Mouse (Mus musculus): ENCODE results near the gene C6.

C6 gene

DNA sequence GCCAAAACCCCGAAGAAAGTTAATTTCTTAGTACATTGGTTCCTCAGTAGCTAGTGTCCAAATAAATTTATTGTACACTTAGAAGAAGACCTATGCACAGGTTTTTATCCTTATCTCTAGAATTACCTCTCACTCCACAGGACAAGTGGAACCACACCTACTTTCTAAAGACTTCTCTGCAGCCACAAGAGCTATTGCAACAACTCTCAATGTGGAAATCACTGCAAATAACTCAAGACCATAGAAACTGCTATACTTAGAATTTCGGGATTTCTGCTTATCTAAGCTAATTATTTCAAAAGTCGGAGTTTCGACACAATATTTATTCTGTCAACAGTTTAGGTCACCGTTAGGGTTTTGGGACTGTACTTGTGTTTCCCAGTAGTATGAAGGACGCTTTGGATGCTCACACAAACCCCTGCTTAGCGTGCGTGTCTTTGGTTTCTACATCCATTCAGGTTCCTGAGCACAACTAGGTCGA lies at the start of gene C6:
TSS of gene C6 (plus strand) at position 346 of the 481 bp plus-strand sequence.
- no peak for DNase-seq (ENCODE audit: low read depth)

- DNase-seq (ENCODE audit: low read depth), result no peak
Observed at GRCm38 (mm10) chr15:4697604-4698003, 29.4 kb upstream of the C6 start.

- DNase-seq (ENCODE audit: low read depth), result no peak
Observed at GRCm38 (mm10) chr15:4734150-4734549, 7.2 kb downstream of the C6 start.

DNA sequence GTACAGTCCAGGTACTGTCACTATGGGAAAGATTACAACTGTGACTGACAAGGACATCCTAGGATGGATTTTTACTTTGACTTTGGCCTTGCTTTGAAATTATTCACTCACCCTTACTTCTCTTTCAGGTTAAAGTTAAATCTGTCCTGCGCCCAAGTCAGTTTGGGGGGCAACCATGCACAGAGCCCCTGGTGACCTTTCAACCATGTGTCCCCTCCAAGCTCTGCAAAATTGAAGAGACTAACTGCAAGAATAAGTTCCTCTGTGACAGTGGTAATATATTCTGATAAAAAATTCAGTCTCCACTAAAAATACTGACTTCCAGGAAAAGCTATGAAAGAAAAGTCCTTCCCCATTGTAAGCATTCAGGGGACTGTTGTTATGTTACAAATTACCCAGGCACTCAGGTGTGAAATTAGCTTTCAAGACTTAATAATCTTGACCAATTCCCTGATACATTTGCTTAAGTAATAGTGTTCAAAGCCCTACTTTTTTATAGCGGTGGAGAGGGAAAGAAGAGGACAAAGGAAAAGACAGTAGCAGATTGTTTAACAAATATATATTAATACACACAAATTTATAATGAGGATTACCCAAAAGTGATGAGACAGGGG lies 8.1 kb downstream of the C6 start:
- DNase-seq (ENCODE audit: low read depth), result no peak

- no peak for DNase-seq (ENCODE audit: low read depth)
Observed at GRCm38 (mm10) chr15:4747656-4748055, 20.7 kb downstream of the C6 start.

DNA sequence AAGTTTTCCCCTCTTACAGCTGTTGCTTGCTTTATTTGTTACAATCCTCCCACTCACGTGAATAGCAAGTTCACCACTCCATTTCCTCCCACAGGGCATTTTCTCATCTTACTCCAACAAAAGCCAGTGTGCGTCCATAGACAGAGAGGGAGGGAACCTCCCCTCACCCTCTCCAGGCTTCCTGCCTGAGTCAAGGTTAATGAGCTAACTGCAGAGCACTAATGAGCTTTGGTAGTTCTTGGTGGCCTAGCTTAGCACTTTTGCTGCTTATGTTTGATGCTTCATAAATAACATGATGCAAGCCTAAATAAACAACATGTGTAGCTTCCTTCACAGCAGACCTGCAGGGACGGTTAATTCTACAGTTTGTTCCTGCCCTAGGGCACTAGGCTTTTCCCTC lies 63.4 kb downstream of the C6 start:
- DNase-seq (ENCODE audit: low read depth), result no peak

DNA sequence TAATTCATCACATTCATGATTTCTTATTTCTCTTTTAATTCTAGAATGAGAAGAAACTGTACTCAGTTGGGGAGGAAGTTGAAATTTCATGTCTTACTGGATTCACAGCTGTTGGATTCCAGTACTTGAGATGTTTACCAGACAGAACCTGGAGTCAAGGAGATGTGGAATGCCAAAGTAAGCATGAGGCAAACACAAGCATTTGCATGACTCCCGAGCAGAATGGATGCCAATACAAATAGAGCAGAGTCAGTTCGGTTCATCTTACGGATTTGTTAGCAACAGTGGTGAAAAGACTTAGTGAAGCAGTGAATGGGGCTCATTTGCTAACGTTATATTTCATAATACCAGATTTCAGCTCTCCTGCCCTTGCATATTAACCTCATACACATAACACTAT lies 69.9 kb downstream of the C6 start:
- no peak for DNase-seq (ENCODE audit: low read depth)

DNA sequence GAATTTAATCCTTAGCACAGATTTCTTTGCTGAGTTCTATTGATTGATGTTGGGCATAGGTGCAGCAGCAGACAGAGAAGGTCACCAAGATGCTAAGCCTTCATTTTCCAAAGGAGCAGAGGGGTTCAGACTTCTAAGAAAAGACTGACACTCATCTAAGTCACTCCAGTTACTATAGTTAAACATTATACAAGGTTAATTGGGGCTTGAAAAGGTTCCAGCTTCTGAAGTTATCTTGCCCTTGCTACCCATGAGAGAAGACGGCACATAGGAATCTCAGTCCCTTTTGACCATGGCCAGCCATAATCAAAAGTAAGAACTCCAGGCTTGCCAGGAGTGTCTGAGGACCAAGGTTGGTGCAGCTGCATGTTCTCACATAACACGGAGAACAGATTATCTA lies 77.3 kb downstream of the C6 start:
- DNase-seq (ENCODE audit: low read depth), result no peak

GRCm38 (mm10) chr15:4808131-4808530 lies 81.2 kb downstream of the C6 start:
- DNase-seq (ENCODE audit: low read depth), result no peak

- DNase-seq (ENCODE audit: low read depth), result no peak
Observed at GRCm38 (mm10) chr15:4814976-4815375, 88.0 kb downstream of the C6 start.

DNA sequence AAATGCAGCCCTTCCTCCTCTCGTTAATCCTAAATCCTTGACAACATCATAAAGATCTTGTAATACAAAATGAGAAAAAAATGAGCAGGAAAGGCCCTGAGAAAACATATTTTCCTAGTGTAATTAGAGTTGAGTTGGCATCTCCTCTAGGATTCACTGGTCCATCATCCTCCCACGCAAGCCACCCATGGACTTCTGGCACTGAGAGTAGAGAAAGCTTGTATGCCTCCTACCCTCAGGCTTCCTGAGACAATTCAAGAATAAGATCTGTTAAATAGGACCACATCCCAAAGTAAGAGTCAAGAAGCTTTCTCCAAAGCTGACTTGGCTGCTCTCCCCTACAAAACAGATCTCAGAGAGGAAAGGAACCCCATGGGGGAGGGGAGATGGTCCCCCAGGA lies 88.7 kb downstream of the C6 start:
- no peak for DNase-seq (ENCODE audit: low read depth)

GRCm38 (mm10) chr15:4816752-4817493 lies 89.9 kb downstream of the C6 start:
- DNase-seq (ENCODE audit: low read depth), result peak; percentile 3

DNA sequence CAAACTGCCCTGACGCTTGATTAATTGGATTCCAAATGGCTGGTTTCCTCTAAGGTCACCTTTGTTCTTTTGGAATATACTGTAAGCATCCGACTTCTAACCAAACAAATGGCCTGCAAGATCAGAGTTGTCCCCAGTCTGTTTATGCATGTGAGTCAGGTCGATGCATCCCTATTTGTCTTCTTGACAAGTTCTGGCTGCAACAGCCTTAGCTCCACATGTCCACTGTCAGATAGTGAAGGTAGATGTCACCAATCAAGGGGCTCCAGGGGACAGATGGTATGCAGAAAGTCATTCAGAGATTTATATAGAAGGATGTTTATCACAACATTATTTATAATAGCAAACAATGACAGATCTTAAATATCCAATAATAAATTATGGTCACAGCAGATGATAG lies 91.5 kb downstream of the C6 start:
- no peak for DNase-seq (ENCODE audit: low read depth)

GRCm38 (mm10) chr15:4821161-4821560 lies 94.2 kb downstream of the C6 start:
- no peak for DNase-seq (ENCODE audit: low read depth)

- no peak for DNase-seq (ENCODE audit: low read depth)
Observed at GRCm38 (mm10) chr15:4821824-4822223, 94.8 kb downstream of the C6 start.

GRCm38 (mm10) chr15:4827736-4828135 lies 100.8 kb downstream of the C6 start:
- DNase-seq (ENCODE audit: low read depth), result no peak

DNA sequence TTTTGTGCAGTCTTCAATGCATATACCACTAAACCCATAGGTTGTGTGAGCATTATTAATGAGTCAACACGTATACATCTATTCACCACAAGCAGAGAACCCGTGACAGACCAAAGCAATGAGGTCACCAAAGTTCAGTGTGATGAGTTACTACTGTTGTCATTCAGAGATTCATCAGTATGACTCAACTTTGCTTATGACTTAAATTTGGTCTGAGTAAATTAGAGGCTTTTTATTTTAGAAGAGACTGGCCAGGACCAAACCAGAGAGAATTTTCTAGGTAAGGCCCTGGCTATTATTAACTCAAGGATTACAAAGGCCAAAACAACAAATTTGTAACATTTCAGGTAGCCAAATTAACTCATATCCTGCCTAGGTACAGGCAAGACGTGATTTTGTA lies 109.4 kb downstream of the C6 start:
- DNase-seq (ENCODE audit: low read depth), result no peak

DNA sequence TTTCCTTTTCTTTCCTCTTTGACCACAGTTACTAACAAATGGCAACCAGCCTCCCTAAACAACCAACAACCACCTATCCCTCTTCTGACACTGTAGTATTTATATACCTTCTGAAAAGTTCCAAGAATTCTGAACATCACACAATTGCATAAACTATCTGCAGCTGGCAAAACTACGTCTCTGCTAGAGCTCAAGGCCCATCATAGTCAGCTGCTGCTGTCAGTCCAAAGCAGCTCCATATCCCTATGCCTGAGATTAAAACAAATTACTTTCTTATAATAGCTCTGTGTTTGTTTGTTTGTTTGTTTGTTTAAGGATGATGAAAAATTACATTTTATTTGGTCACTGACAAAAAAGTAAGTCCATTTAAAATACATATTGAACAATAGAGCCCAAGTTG lies 123.0 kb downstream of the C6 start:
- no peak for DNase-seq (ENCODE audit: low read depth)

All from naive thymus-derived CD4-positive, alpha-beta T cell, adult 2 months (primary cell).